Mouse (Mus musculus) hematopoietic multipotent progenitor cell, adult 10-12 weeks (in vitro differentiated cells): ENCODE measurements around the gene Ermap. TPM values are rescaled to one million over a fixed set of nuclear protein-coding genes. Genes with fewer than 3 reads are reported as not detected.

Experiments used
- polyA plus RNA-seq: library from polyadenylated mRNA; stranded (reverse); fragments of >175 nt; gene quantifications from 2 replicates; pipeline ENCODE4 v1.2.3, GENCODE M21; 2012; ENCODE audit warnings: low replicate concordance

Ermap gene
- polyA plus RNA-seq = 1.6 and 40.7 TPM in 2 replicates

DNA sequence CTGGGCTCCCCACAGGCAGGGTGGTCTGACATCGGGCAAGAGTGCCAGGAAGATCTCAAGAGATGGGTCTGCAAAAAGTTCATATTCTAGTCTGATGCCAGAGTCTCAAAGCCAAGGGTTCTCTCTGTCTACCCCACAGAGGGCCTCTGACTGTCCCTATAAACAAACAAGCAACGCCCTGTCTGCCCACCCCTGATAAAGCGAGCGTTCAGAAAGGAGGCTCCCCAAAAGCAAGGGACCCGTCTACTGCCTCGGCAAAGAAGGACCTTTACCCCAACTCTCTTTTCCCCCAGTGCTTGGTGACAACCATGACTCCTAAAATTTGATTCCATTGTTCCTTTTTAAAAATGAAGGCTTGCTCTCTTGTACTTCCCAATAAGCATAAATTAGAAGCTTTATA, at the start of gene Ermap:
Gene Ermap, minus strand, starts transcription at position 148 of the 400 bp plus-strand sequence.

DNA sequence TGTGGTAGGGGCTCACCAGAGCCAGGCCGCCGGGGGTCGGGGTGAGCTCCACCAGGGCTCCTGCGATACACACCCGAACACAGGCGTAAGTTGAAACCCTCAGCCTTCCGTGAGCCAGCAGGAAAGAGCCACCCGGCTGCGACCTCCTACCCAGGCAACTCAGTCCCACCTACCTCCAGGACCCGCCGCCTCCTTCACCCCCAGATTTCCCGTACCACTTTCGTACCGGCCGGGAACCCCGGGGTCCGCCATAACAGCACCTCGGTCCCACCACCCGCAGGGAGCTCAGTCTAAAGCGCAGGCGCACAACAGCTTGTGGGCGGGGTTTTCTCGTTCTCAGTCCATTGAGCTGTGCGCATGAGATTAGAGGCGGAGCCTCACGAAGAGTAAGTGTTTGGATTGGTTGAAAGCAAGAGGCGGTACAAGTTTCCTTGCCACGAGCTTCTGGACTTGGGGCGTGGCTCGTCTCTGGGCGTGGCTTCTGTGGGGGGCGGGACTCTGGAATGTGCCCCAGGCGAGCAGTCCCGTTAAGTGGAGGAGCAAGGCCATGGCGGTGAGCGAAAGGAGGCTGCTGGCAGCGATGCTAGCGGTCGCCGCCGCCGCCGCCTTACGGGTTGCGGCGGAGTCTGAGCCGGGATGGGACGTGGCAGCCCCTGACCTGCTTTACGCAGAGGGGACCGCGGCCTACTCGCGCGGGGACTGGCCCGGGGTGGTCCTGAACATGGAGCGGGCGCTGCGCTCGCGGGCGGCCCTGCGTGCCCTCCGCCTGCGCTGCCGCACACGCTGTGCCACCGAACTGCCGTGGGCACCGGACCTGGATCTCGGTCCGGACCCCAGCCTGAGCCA, 42.8 kb upstream of the Ermap start, which contains the start of the genes AU022252 and P3h1:
Gene AU022252, minus strand, starts transcription at position 303 of the 846 bp plus-strand sequence.
Gene P3h1, plus strand, starts transcription at position 506 of the 846 bp plus-strand sequence.

DNA sequence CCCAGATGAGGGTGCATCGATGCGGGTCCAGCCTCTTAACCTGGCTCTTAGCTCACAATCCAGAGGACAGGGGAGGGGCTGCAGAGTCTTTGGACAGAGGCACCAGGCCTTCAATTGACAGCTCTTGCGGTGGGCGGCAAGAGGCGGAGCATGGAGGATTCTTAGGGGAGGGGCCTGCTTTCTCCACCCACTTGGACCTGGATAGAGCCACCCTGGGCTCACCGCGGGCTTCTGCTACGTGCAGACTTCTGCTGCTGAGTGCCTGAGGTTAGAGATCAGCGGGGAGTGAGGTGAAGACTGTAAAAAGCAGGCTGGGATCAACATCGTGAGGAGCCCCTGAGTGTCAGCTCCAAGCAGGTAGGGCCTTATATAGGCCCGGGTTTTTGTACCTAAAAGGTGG, 28.4 kb upstream of the Ermap start, which contains the start of gene Tmem269:
Gene Tmem269, minus strand, starts transcription at position 49 of the 400 bp plus-strand sequence.

DNA sequence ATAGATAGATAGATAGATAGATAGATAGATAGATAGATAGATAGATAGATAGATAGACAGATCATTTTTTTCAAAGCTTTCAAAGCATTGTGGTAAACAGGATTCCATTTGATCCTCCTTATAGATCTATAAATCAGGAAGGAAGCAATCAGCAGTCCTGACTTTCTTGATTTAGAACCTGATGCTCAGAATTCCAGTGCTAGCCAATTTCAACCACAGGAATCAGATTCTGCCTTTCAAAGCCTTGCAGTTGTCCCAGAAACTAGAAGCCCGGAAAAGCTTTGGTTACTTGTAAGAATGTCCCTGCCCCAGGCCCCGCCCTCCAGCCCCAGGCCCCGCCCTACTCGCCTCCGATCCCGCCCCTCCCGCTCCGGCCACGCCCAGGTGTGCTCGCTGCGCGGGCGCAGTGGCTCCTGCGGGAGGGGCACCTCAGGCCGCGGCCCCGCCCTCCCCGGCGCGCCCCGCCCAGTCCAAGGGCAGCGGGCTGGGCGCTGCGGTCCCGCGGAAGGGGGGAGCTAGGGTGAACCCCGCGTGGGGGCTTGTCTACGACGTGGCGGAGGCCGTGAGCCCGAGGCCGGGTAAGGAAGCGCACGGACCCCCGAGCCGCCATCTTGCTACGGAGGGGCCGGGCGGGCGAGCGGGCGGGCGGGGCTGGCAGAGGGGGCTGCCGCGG, 5.2 kb upstream of the Ermap start, which contains the start of gene Svbp:
Gene Svbp, plus strand, starts transcription at position 398 of the 673 bp plus-strand sequence.

DNA sequence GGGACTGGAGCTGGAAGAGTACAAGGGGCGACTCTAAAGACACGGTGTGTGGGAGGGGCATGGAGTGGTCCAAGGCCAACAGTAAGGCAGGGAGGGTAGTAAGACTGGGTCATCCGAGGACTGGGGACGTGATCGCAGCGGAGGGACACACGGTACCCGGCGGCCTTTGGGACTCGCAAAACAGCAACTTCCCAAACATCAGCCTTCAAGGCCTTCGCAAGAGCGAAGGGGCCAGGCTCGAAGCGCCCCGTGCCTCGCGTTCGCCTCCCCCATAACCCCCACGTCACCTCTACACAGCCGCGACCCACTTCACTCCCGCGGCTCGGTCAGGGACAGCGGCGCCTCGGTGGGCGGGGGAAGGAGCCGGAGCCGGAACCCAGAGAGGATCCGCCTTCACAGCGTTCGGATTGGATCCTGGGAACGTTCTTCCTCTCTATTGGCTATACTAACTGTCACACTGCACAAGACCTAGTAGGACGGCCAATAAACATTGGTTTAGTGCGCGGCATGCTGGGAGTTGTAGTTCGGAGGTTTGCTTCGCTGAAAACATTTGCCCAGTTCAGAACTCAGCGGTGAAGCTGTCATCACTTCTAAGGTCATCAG, 15.9 kb downstream of the Ermap start, which contains the start of gene Zfp691:
Gene Zfp691, minus strand, starts transcription at position 345 of the 603 bp plus-strand sequence.

Other genes starting within 250 kb of the Ermap start
- gene Lao1, start 228.4 kb downstream of the Ermap start, polyA plus RNA-seq = not detected in 2 replicates
- 39.8 and 41.8 TPM in 2 replicates for gene Slc2a1, start 81.3 kb downstream of the Ermap start, polyA plus RNA-seq
- gene Zfp691, start 15.8 kb downstream of the Ermap start, polyA plus RNA-seq = 9.6 and 12.2 TPM in 2 replicates
- gene Svbp, start 5.3 kb upstream of the Ermap start, polyA plus RNA-seq = 69.1 and 98.0 TPM in 2 replicates
- not detected in 2 replicates for gene Tmem269, start 28.2 kb upstream of the Ermap start, polyA plus RNA-seq
- gene AU022252, start 42.7 kb upstream of the Ermap start, polyA plus RNA-seq = 9.5 and 19.4 TPM in 2 replicates
- 2.5 and 3.6 TPM in 2 replicates for gene P3h1, start 42.9 kb upstream of the Ermap start, polyA plus RNA-seq
- 0.02 TPM in 1 of 2 replicates, not detected in the other for gene Cldn19, start 65.4 kb upstream of the Ermap start, polyA plus RNA-seq
- 573 and 743 TPM in 2 replicates for gene Ybx1, start 104.6 kb upstream of the Ermap start, polyA plus RNA-seq
- 1.5 and 2.9 TPM in 2 replicates for gene Ppih, start 130.5 kb upstream of the Ermap start, polyA plus RNA-seq
- 0.85 and 0.96 TPM in 2 replicates for gene Ccdc30, start 225.5 kb upstream of the Ermap start, polyA plus RNA-seq
- gene Ppcs, start 232.4 kb upstream of the Ermap start, polyA plus RNA-seq = 14.1 and 25.8 TPM in 2 replicates
- gene Zmynd12, start 232.8 kb upstream of the Ermap start, polyA plus RNA-seq = 0.18 and 0.21 TPM in 2 replicates